Mouse (Mus musculus): ENCODE data around the gene Nufip2. TPM values are rescaled to one million over a fixed set of nuclear protein-coding genes. Genes with fewer than 3 reads are reported as not detected.

Gene Nufip2
- polyA plus RNA-seq, 1 experiment = 5.4 TPM

- 86% methylated on average over 5 of the region's 5 CpGs for WGBS
- no peak for DNase-seq (ENCODE audit: low read depth, low spot score)
Observed at GRCm38 (mm10) chr11:77789512-77789911, 103.6 kb downstream of the Nufip2 start.

DNA sequence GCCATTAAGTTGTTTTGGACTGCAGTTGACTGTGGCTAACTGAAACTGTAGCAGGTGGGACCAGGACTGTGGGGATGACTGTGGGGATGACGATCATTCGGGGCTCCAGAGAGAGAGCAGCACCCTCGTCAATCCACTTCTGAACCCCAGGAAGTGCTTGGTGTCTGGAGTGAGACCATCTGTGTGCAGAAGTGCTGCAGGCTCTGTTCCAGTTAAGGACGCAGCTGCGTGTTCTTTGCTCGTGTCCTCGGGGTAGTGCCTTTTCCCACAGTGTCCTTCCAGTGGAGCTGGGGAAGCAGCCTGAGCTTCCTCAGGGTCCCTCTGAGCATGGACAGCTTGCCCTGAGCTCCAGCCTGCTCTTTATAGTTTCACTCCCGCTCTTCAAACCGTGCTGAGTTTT lies 104.3 kb downstream of the Nufip2 start:
- 55% methylated on average over 9 of the region's 9 CpGs for whole genome bisulfite sequencing
- no peak for DNase-seq (ENCODE audit: low read depth, low spot score)

GRCm38 (mm10) chr11:77791241-77791727 lies 105.3 kb downstream of the Nufip2 start:
- 73% methylated on average over 8 of the region's 8 CpGs for WGBS
- DNase-seq (ENCODE audit: low read depth, low spot score) = no peak

Other genes starting within 250 kb of the Nufip2 start
- 0.42 and 0.97 TPM in 2 replicates for gene Coro6, start 223.7 kb upstream of the Nufip2 start, polyA plus RNA-seq (2012; rRNA removed)
- 15.1 and 17.8 TPM in 2 replicates for gene Ankrd13b, start 196.5 kb upstream of the Nufip2 start, polyA plus RNA-seq (2012; rRNA removed)
- 56.9 and 73.4 TPM in 2 replicates for gene Git1, start 192.6 kb upstream of the Nufip2 start, polyA plus RNA-seq (2012; rRNA removed)
- gene Abhd15, start 171.0 kb upstream of the Nufip2 start, polyA plus RNA-seq (2012; rRNA removed) = 1.0 and 1.8 TPM in 2 replicates
- 22.6 and 24.3 TPM in 2 replicates for gene Trp53i13, start 170.2 kb upstream of the Nufip2 start, polyA plus RNA-seq (2012; rRNA removed)
- gene Gm10392, start 167.0 kb upstream of the Nufip2 start, polyA plus RNA-seq (2012; rRNA removed) = 0.05 TPM in 1 of 2 replicates, not detected in the other
- 2.9 and 4.4 TPM in 2 replicates for gene Taok1, start 78.3 kb upstream of the Nufip2 start, polyA plus RNA-seq (2012; rRNA removed)
- gene Cryba1, start 39.1 kb downstream of the Nufip2 start, polyA plus RNA-seq (2012; rRNA removed) = not detected in 2 replicates
- 69.0 and 73.6 TPM in 2 replicates for gene Myo18a, start 77.1 kb downstream of the Nufip2 start, polyA plus RNA-seq (2012; rRNA removed)
- gene Gm10277, start 101.6 kb downstream of the Nufip2 start, polyA plus RNA-seq (2012; rRNA removed) = 0.02 TPM in 1 of 2 replicates, not detected in the other
- 8.4 and 21.5 TPM in 2 replicates for gene Pipox, start 207.9 kb downstream of the Nufip2 start, polyA plus RNA-seq (2012; rRNA removed)
- gene Sez6, start 244.6 kb downstream of the Nufip2 start, polyA plus RNA-seq (2012; rRNA removed) = 0.18 and 0.48 TPM in 2 replicates

Data from large intestine, adult 2 months (tissue).